Mouse (Mus musculus) heart, postnatal 0 days (tissue): Measurements from ENCODE around the gene Pccb. TPM values are rescaled to one million over a fixed set of nuclear protein-coding genes. Genes with fewer than 3 reads are reported as not detected.
A peak's percentile ranks its signal among the peaks of the same experiment; 100 is the strongest.

Experiments used
- ATAC-seq: fragments of 200-750 bp; cut with Nextera tagmentation; 2 replicates; pipeline ENCODE4 v1.8.0; 2017; ENCODE audit warnings: low read depth, moderate number of reproducible peaks, moderate library complexity; ENCODE audit not compliant: insufficient read depth
- DNase-seq: peaks from one replicate; pipeline ENCODE4 v3.0.0-alpha.2; 2016; ENCODE audit warnings: low spot score
- H3K27ac ChIP-seq: fragments of 300-500 bp; sonication (generic); 2 replicates; pipeline ENCODE4 v1.5.1; 2014; ENCODE audit warnings: low read depth, mild to moderate bottlenecking
- H3K27me3 ChIP-seq: fragments of 300-500 bp; sonication (generic); 2 replicates; pipeline ENCODE4 v1.6.1; 2014; ENCODE audit warnings: low read length, mixed read lengths; ENCODE audit not compliant: control insufficient read depth, insufficient read depth
- H3K36me3 ChIP-seq: fragments of 300-500 bp; sonication (generic); replicated peaks from 2 replicates; pipeline ENCODE4 v1.6.1; 2014; ENCODE audit warnings: low read length, mixed read lengths; ENCODE audit not compliant: control insufficient read depth, insufficient read depth
- H3K4me1 ChIP-seq: fragments of 300-500 bp; sonication (generic); 2 replicates; pipeline ENCODE4 v1.6.1; 2014; ENCODE audit warnings: antibody characterized with exemption; ENCODE audit not compliant: control insufficient read depth, insufficient read depth
- H3K4me2 ChIP-seq: fragments of 300-500 bp; sonication (generic); 2 replicates; pipeline ENCODE4 v1.6.1; 2014; ENCODE audit warnings: low read depth, mild to moderate bottlenecking, low read length, moderate library complexity
- H3K4me3 ChIP-seq: fragments of 300-500 bp; sonication (generic); 2 replicates; pipeline ENCODE4 v1.5.1; 2014; ENCODE audit warnings: low read depth, low read length
- H3K9ac ChIP-seq: fragments of 300-500 bp; sonication (generic); replicated peaks from 2 replicates; pipeline ENCODE4 v1.6.1; 2014; ENCODE audit warnings: low read depth, low read length, mixed read lengths
- H3K9me3 ChIP-seq: fragments of 300-500 bp; sonication (generic); replicated peaks from 2 replicates; pipeline ENCODE4 v1.6.1; 2016; ENCODE audit warnings: low read length; ENCODE audit not compliant: control insufficient read depth
- CTCF ChIP-seq: IDR thresholded peaks from 2 replicates; pipeline ENCODE4 v1.5.1; 2016; ENCODE audit warnings: antibody characterized with exemption, control low read depth, low read depth
- EP300 ChIP-seq: IDR thresholded peaks from 2 replicates; pipeline ENCODE4 v1.6.1; 2016; ENCODE audit warnings: antibody characterized with exemption, low read depth
- WGBS: fragments of 180-500 bp; shearing (Covaris S2); extraction: QIAGEN DNeasy Blood & Tissue Kit; methylation state at CpG from one replicate; pipeline ENCODE4 v1.1.7; 2014; 5-methylcytosine and 5-hydroxymethylcytosine counted together
- polyA plus RNA-seq: library from polyadenylated mRNA; unstranded; fragments of >200 nt; fragmentation: Nextera tagmentation; extraction: Ambion mirVana; gene quantifications from 2 replicates; pipeline ENCODE4 v1.2.1, GENCODE M21; 2015
- total RNA-seq: library from RNA; depleted of rRNA; stranded (reverse); fragments of >200 nt; gene quantifications from 2 replicates; pipeline ENCODE4 v1.2.3, GENCODE M21; 2014; ENCODE audit warnings: low replicate concordance

The Pccb gene
- total and polyA plus RNA-seq, 2 experiments from 2014 or later: 32.2 to 80.8 TPM

GRCm38 (mm10) chr9:101042249-101042648, 7.6 kb upstream of the Pccb start:
- no peak for DNase-seq
- H3K9ac ChIP-seq: no peak overlapping the region
- H3K4me3 ChIP-seq: no peak overlapping the region
- no peak overlapping the region for H3K27ac ChIP-seq
- TF ChIP-seq CTCF: no peak
- no peak for TF ChIP-seq EP300
- 66% methylated on average over 9 of the region's 9 CpGs for WGBS
- H3K4me1 ChIP-seq: no peaks in the 10 kb centered on the region
- no peaks in the 10 kb centered on the region for H3K36me3 ChIP-seq
- H3K27me3 ChIP-seq: no peaks in the 10 kb centered on the region
- ATAC-seq: no peak
- H3K9me3 ChIP-seq: 0 out of 2 replicates have a peak, but pooled peaks cover 5% of the 10 kb centered on the region
- H3K4me2 ChIP-seq: no peak overlapping the region

GRCm38 (mm10) chr9:101041508-101041907, 6.8 kb upstream of the Pccb start:
- H3K27ac ChIP-seq: no peak overlapping the region
- 63% methylated on average over 5 of the region's 5 CpGs for WGBS
- no peak for ATAC-seq
- DNase-seq: no peak
- TF ChIP-seq EP300: no peak
- TF ChIP-seq CTCF: no peak
- H3K27me3 ChIP-seq: no peaks in the 10 kb centered on the region
- H3K4me1 ChIP-seq: no peaks in the 10 kb centered on the region
- no peaks in the 10 kb centered on the region for H3K36me3 ChIP-seq
- H3K4me2 ChIP-seq: no peak overlapping the region
- H3K9me3 ChIP-seq: 0 out of 2 replicates have a peak, but pooled peaks cover 5% of the 10 kb centered on the region
- H3K9ac ChIP-seq: no peak overlapping the region
- H3K4me3 ChIP-seq: no peak overlapping the region

GRCm38 (mm10) chr9:101038634-101039033, 3.9 kb upstream of the Pccb start:
- Histone ChIP-seq H3K27me3 (no peaks in the 10 kb centered on the region), H3K4me3 (no peak overlapping the region), H3K9me3 (0 out of 2 replicates have a peak, but pooled peaks cover 5% of the 10 kb centered on the region), H3K27ac (no peak overlapping the region), H3K4me1 (0 out of 2 replicates have a peak, but pooled peaks cover 3% of the 10 kb centered on the region), H3K36me3 (no peaks in the 10 kb centered on the region), H3K4me2 (no peak overlapping the region), H3K9ac (no peak overlapping the region)
- DNase-seq: no peak
- no peak for TF ChIP-seq EP300
- no peak for TF ChIP-seq CTCF
- WGBS: 55% methylated on average over 5 of the region's 5 CpGs
- no peak for ATAC-seq

- Histone ChIP-seq H3K9me3 (0 out of 2 replicates have a peak, but pooled peaks cover 5% of the 10 kb centered on the region), H3K4me3 (no peak overlapping the region), H3K9ac (no peak overlapping the region), H3K27me3 (no peaks in the 10 kb centered on the region), H3K36me3 (no peaks in the 10 kb centered on the region), H3K4me1 (peaks cover 7% of the 10 kb centered on the region; the same call in 1 of the 2 replicates), H3K27ac (0 out of 2 replicates have a peak overlapping the region, but pooled peaks have one; percentile 30), H3K4me2 (0 out of 2 replicates have a peak overlapping the region, but pooled peaks have one; percentile 7)
- ATAC-seq (no peak), DNase-seq (no peak)
- WGBS: 40% methylated on average over 7 of the region's 7 CpGs
- TF ChIP-seq EP300 (no peak), CTCF (no peak)
These were observed 2.7 kb upstream of the Pccb start for GRCm38 (mm10) chr9:101037396-101037795.

- ATAC-seq: no peak
- WGBS: 70% methylated on average over 2 of the region's 2 CpGs
- H3K4me2 ChIP-seq: 0 out of 2 replicates have a peak overlapping the region, but pooled peaks have one; percentile 7
- no peak overlapping the region for H3K27ac ChIP-seq
- no peak for DNase-seq
- TF ChIP-seq CTCF (no peak), EP300 (no peak)
- H3K36me3 ChIP-seq: 0 out of 2 replicates have a peak, but pooled peaks cover under 1% of the 10 kb centered on the region
- no peak overlapping the region for H3K4me3 ChIP-seq
- H3K27me3 ChIP-seq: no peaks in the 10 kb centered on the region
- H3K4me1 ChIP-seq: peaks cover 7% of the 10 kb centered on the region; the same call in 1 of the 2 replicates
- 0 out of 2 replicates have a peak, but pooled peaks cover 2% of the 10 kb centered on the region for H3K9me3 ChIP-seq
- H3K9ac ChIP-seq: no peak overlapping the region
These were observed 2.2 kb upstream of the Pccb start for GRCm38 (mm10) chr9:101036876-101037275.
